Mouse (Mus musculus): ENCODE data around the gene Olfr223.

DNA sequence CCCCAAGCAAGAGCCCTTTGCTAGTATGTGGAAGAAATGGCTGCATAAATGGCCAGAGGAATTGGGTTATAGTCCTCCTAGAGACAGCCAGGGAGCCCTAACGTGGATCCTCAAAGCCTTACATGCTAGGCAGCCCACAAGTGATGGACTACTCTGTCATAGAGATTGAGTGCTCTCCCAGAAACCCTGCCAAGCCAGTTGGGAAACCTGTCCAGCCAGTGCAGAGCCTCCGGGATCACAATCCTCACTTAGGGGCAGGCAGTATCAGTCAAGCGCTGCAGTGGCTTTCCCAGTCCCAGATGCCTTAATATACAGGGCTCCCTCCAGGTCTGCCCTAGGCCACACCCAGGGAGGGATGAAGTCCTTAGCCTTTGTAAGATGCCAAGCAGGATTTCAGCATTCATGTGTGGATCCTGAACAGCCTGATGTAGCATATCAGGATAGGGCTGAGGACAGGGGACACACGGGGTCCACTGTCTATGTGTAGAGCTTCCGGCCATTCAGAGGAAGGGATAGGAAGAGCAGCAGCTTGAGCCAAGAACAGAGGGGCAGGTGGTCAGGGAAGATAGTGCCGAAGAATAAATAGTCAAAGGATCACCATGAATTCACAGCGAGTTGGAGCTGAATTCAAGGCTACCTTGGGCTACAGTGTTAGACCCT is 41.0 kb upstream of the Olfr223 start:
- TF ChIP-seq POLR2A (IDR thresholded peaks at IDR 0.05; ENCODE audit: insufficient read length, low read depth) (no peak), USF1 (IDR thresholded peaks at IDR 0.05; ENCODE audit: low read depth) (no peak), TCF12 (IDR thresholded peaks at IDR 0.05; ENCODE audit: insufficient read depth, poor library complexity, severe bottlenecking) (no peak), MAX (IDR thresholded peaks at IDR 0.05; ENCODE audit: low read depth) (no peak), CEBPB (IDR thresholded peaks at IDR 0.05; ENCODE audit: insufficient read depth, poor library complexity, severe bottlenecking) (no peak), SRF (IDR thresholded peaks at IDR 0.05; ENCODE audit: control insufficient read depth, insufficient read length, low read depth) (no peak), MYOG (IDR thresholded peaks at IDR 0.05; ENCODE audit: control insufficient read depth in 1 of 3, insufficient read depth in 1 of 3, insufficient read length in 2 of 3, low read depth in 2 of 3) (no peak), POLR2AphosphoS2 (IDR thresholded peaks at IDR 0.05; ENCODE audit: insufficient read length, low read depth) (no peak), MYOD1 (IDR thresholded peaks at IDR 0.05; ENCODE audit: control insufficient read depth in 1 of 3, insufficient read length in 2 of 3, low read depth in 2 of 3) (no peak), E2F4 (IDR thresholded peaks at IDR 0.05; ENCODE audit: insufficient read depth) (no peak)
